Mouse (Mus musculus) kidney, postnatal 0 days (tissue): Measurements from ENCODE around the gene Gm8206. TPM values are rescaled to one million over a fixed set of nuclear protein-coding genes. Genes with fewer than 3 reads are reported as not detected.
A peak's percentile ranks its signal among the peaks of the same experiment; 100 is the strongest.
"Not testable (repeated sequence)": the region's sequence is repeated elsewhere in the genome, so short reads cannot be mapped to it uniquely, and the experiment has no call there.

ENCODE experiments used
- ATAC-seq: fragments of 200-750 bp; cut with Nextera tagmentation; replicated peaks from 2 replicates; pipeline ENCODE4 v1.8.0; 2017; ENCODE audit warnings: low read depth, moderate number of reproducible peaks, moderate TSS enrichment, moderate library complexity; ENCODE audit not compliant: low FRiP score
- DNase-seq: peaks from one replicate; pipeline ENCODE4 v3.0.0-alpha.2; 2016; ENCODE audit warnings: low spot score
- H3K27ac ChIP-seq: fragments of 300-500 bp; sonication (generic); 2 replicates; pipeline ENCODE4 v1.5.1; 2014; ENCODE audit warnings: mild to moderate bottlenecking
- H3K27me3 ChIP-seq: fragments of 300-500 bp; sonication (generic); 2 replicates; pipeline ENCODE4 v1.6.1; 2014; ENCODE audit warnings: low read length, mixed read lengths; ENCODE audit not compliant: insufficient read depth
- H3K36me3 ChIP-seq: fragments of 300-500 bp; sonication (generic); 2 replicates; pipeline ENCODE4 v1.6.1; 2014; ENCODE audit warnings: low read length, mixed read lengths; ENCODE audit not compliant: insufficient read depth
- H3K4me1 ChIP-seq: fragments of 300-500 bp; sonication (generic); replicated peaks from 2 replicates; pipeline ENCODE4 v1.6.1; 2014; ENCODE audit warnings: antibody characterized with exemption, low read length, mixed read lengths; ENCODE audit not compliant: insufficient read depth
- H3K4me2 ChIP-seq: fragments of 300-500 bp; sonication (generic); 2 replicates; pipeline ENCODE4 v1.6.1; 2014; ENCODE audit warnings: mild to moderate bottlenecking, low read length, moderate library complexity, mixed read lengths
- H3K4me3 ChIP-seq: fragments of 300-500 bp; sonication (generic); replicated peaks from 2 replicates; pipeline ENCODE4 v1.5.1; 2014; ENCODE audit warnings: low read depth, low read length
- H3K9ac ChIP-seq: fragments of 300-500 bp; sonication (generic); 2 replicates; pipeline ENCODE4 v1.6.1; 2014; ENCODE audit warnings: low read depth, low read length
- H3K9me3 ChIP-seq: fragments of 300-500 bp; sonication (generic); replicated peaks from 2 replicates; pipeline ENCODE4 v1.6.1; 2016; ENCODE audit warnings: low read length, inconsistent platforms, mixed read lengths
- CTCF ChIP-seq: IDR thresholded peaks from 2 replicates; pipeline ENCODE4 v1.5.1; 2016; ENCODE audit warnings: antibody characterized with exemption, low read depth, mild to moderate bottlenecking, moderate library complexity
- WGBS: fragments of 180-500 bp; shearing (Covaris S2); extraction: QIAGEN DNeasy Blood & Tissue Kit; methylation state at CpG from one replicate; pipeline ENCODE4 v1.1.7; 2014; 5-methylcytosine and 5-hydroxymethylcytosine counted together
- polyA plus RNA-seq: library from polyadenylated mRNA; unstranded; fragments of >200 nt; fragmentation: Nextera tagmentation; extraction: Ambion mirVana; gene quantifications from 2 replicates; pipeline ENCODE4 v1.2.1, GENCODE M21; 2015

The Gm8206 gene
- 0.47 and 0.50 TPM in 2 replicates for polyA plus RNA-seq

- WGBS, result 82% methylated on average over 2 of the region's 3 CpGs
- not testable (repeated sequence) for H3K27me3 ChIP-seq, H3K4me1 ChIP-seq, ATAC-seq, DNase-seq, H3K9ac ChIP-seq, H3K4me2 ChIP-seq, H3K9me3 ChIP-seq, H3K4me3 ChIP-seq, H3K27ac ChIP-seq, H3K36me3 ChIP-seq
Observed at GRCm38 (mm10) chr14:6093842-6094241, at the start of gene Gm8206. Gene Gm8206 (minus strand): TSS chr14:6093942.

GRCm38 (mm10) chr14:6125707-6126106, 32.0 kb upstream of the Gm8206 start, which contains the start of gene Gm3476:
Gene Gm3476 (minus strand): TSS chr14:6125807.
- not testable (repeated sequence) for DNase-seq, H3K4me3 ChIP-seq, H3K4me2 ChIP-seq, H3K9me3 ChIP-seq, H3K36me3 ChIP-seq, H3K27me3 ChIP-seq, H3K27ac ChIP-seq, H3K9ac ChIP-seq, ATAC-seq, H3K4me1 ChIP-seq
- WGBS, result no CpG with 5 or more reads among the region's 1 CpGs

GRCm38 (mm10) chr14:6108272-6108925, 14.7 kb upstream of the Gm8206 start, which contains the start of gene Gm3468:
Gene Gm3468 (minus strand): TSS chr14:6108665.
- peak within 1 kb of the TSS; percentile 20 for H3K4me3 ChIP-seq
- ATAC-seq (peak; percentile 89; the same call in 1 of the 2 replicates), DNase-seq (peak; percentile 59)
- not testable (repeated sequence) for H3K9me3 ChIP-seq, H3K9ac ChIP-seq, H3K36me3 ChIP-seq, H3K4me1 ChIP-seq, H3K27ac ChIP-seq, H3K27me3 ChIP-seq
- TF ChIP-seq CTCF, result peak; percentile 69
- 0% methylated on average over 37 of the region's 51 CpGs for WGBS
- H3K4me2 ChIP-seq, result peak within 1 kb of the TSS; percentile 47

- H3K4me3 ChIP-seq, H3K27me3 ChIP-seq, H3K27ac ChIP-seq, H3K9ac ChIP-seq, ATAC-seq, DNase-seq, H3K9me3 ChIP-seq, H3K4me1 ChIP-seq, H3K36me3 ChIP-seq: not testable (repeated sequence)
- WGBS, result 6% methylated on average over 8 of the region's 9 CpGs
- peak overlapping the region; percentile 47 for H3K4me2 ChIP-seq
- TF ChIP-seq CTCF, result peak; percentile 47
Observed at GRCm38 (mm10) chr14:6107500-6107899, 13.8 kb upstream of the Gm8206 start.

GRCm38 (mm10) chr14:6058167-6058566, 35.6 kb downstream of the Gm8206 start, which contains the start of gene Gm6337:
Gene Gm6337 (minus strand): TSS chr14:6058267.
- not testable (repeated sequence) for H3K27ac ChIP-seq, H3K4me3 ChIP-seq, DNase-seq, H3K9ac ChIP-seq, H3K9me3 ChIP-seq, H3K36me3 ChIP-seq, H3K4me1 ChIP-seq, H3K4me2 ChIP-seq, ATAC-seq, H3K27me3 ChIP-seq
- WGBS, result 83% methylated on average over 3 of the region's 4 CpGs

GRCm38 (mm10) chr14:5987136-5987535, 106.6 kb downstream of the Gm8206 start:
- not testable (repeated sequence) for H3K27ac ChIP-seq, H3K4me3 ChIP-seq, H3K27me3 ChIP-seq, ATAC-seq, H3K4me2 ChIP-seq, H3K9me3 ChIP-seq, DNase-seq, H3K36me3 ChIP-seq, H3K4me1 ChIP-seq, H3K9ac ChIP-seq
- WGBS, result 77% methylated on average over 3 of the region's 7 CpGs

GRCm38 (mm10) chr14:5979037-5979436, 114.7 kb downstream of the Gm8206 start, which contains the start of gene Gm3453:
Gene Gm3453 (minus strand): TSS chr14:5979137.
- not testable (repeated sequence) for H3K4me2 ChIP-seq, ATAC-seq, H3K9me3 ChIP-seq, H3K27me3 ChIP-seq, H3K36me3 ChIP-seq, H3K4me3 ChIP-seq, DNase-seq, H3K27ac ChIP-seq, H3K4me1 ChIP-seq, H3K9ac ChIP-seq
- 67% methylated on average over 2 of the region's 2 CpGs for WGBS

Other genes with a start within 250 kb of the Gm8206 start
- gene Gm8237, start 213.6 kb downstream of the Gm8206 start, polyA plus RNA-seq, result 0.09 TPM in 1 of 2 replicates, not detected in the other
- 0.20 and 0.25 TPM in 2 replicates for gene Gm3248, start 132.2 kb downstream of the Gm8206 start, polyA plus RNA-seq
- gene Gm3453, start 114.8 kb downstream of the Gm8206 start, polyA plus RNA-seq, result not detected in 2 replicates
- not detected in 2 replicates for gene Gm6337, start 35.7 kb downstream of the Gm8206 start, polyA plus RNA-seq
- gene Gm3468, start 14.7 kb upstream of the Gm8206 start, polyA plus RNA-seq, result 0.79 and 1.1 TPM in 2 replicates
- not detected in 2 replicates for gene Gm3476, start 31.9 kb upstream of the Gm8206 start, polyA plus RNA-seq
- not detected in 2 replicates for gene Gm21560, start 125.3 kb upstream of the Gm8206 start, polyA plus RNA-seq
- 0.67 and 0.79 TPM in 2 replicates for gene Gm3411, start 193.3 kb upstream of the Gm8206 start, polyA plus RNA-seq
- not detected in 2 replicates for gene Gm21103, start 210.9 kb upstream of the Gm8206 start, polyA plus RNA-seq
- not detected in 2 replicates for gene Gm3618, start 249.7 kb upstream of the Gm8206 start, polyA plus RNA-seq